Mouse (Mus musculus): ENCODE data around the gene Mast4.

Mast4 gene

DNA sequence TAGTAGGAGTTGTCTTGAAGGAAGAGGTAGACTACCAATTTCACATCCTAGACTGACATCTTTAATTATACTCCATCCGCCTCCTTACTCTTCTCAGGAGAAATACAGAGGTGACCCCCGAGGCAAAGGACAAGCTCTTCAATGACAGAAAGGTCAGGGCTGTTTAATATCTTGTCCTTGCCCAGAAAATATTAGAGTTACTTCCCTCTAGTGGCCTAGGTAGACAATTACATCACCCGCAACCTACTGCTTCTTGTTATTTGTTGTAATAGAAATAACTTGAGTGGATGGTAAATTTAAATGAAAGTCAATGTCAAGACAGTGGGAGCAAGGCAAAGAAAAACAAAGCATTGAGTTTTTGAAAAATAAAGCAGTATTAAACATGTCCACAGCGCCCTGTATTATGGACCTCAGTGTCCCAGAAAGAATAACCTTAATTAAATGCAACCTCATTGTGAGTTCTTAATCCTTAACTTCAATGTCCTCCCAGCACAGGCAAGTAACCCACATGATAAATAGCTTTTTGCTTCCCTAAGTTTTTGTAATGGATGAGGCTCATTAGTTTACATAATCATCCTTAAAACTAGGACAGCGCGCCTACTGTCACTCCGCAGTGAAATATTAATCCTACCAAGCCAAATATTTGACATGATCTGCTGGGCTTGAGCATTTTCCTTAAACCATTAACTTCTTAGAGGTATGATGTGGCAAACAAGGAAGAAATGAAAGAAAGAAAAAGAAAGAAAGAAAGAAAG, 408.3 kb downstream of the Mast4 start:
- no peak for DNase-seq (ENCODE audit: low spot score in 2 of 2)

DNA sequence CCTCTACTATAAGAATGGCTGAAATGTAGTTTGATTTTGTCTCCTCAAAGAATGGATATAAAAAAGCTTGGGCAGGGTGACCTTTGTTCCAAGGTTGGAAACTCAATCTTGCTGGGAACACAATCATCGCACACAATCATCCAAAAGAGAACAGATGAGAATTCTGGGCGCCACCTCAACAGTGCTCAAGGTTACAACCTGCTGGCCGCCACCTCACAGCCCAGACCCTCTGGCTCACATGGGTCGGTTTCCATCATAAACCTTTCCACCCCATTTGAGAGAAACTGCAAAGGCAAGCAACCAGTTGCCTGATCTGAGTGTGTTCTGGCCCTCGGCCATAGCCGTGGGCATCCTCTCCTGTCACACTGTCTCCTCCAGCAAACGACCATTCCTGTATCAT, 414.6 kb downstream of the Mast4 start:
- DNase-seq (ENCODE audit: low spot score in 2 of 2) = no peak

DNA sequence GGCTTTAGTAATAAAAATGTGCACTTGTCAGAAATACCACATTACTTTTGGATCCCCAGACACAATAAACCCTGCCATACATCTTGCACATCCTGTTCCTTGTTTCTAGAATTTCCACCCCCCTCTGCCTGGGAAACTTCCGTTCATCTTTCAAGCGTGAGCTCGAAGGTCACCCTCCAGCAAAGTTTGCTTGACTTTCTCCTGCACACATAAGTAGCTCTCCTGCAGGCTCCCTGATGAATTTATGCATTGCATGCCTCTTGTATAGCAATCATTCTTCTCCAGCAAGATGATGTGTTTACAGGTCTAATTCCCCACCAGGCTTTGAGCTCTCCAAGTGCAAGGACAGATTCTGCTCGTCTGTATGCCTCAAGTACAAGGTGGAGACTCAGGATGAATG, 415.7 kb downstream of the Mast4 start:
- DNase-seq (ENCODE audit: low spot score in 2 of 2) = no peak

DNA sequence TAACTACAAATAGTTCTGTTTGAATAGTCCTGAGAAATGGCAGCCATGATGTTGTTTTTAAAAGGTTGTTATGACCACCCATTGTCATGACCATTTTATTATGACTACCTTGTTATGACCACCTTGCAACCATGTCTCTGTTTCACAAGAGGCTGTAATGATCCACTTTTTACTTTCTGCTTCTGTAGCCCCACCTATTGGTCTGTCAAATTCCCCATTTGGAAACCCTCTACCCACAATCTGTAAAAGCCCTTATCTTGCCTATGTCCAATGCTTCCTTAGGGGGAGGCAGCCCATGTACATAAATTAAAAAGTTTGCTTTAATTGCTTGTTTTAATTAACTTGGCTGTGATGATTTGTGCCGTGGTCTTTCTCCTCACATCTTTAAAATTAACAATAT, 419.0 kb downstream of the Mast4 start:
- no peak for DNase-seq (ENCODE audit: low spot score in 2 of 2)

DNA sequence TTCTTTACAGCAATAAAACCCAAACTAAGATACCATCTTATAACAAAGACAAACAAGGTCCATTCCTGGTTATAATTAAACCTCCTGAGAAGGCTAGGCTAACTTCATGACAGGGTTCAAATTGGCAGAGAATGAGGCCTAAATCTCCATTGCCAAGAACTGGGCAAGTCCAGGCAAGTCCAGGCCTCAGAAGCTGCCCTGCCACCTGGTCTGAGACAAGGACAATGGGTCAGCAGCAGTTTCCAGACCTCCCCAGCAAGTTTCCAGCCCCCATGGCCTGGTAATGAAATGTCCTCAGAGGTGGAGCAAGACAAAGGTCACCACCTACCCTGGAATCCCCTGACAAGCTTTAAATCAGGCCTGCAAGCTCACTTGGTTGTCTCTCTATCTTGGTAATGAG, 419.5 kb downstream of the Mast4 start:
- DNase-seq (ENCODE audit: low spot score in 2 of 2) = no peak

DNA sequence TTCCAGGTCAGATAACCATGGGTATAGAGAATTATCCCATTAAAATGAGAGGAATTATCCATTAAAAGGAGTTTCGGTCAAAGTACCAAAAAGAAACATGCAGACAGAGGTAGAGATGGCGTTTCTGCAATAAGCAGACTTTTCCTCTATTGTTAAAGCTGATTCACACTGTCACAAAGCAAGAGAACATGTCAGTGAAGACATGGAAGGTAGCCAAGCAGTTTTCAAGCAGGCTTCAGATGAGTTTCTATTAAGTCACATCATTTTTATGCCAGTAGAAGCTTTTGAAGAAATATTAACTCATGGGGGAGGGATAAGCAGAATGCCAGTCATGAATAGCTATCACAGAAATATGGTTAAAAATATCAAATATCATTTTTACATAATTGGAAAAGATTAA, 420.4 kb downstream of the Mast4 start:
- no peak for DNase-seq (ENCODE audit: low spot score in 2 of 2)

DNA sequence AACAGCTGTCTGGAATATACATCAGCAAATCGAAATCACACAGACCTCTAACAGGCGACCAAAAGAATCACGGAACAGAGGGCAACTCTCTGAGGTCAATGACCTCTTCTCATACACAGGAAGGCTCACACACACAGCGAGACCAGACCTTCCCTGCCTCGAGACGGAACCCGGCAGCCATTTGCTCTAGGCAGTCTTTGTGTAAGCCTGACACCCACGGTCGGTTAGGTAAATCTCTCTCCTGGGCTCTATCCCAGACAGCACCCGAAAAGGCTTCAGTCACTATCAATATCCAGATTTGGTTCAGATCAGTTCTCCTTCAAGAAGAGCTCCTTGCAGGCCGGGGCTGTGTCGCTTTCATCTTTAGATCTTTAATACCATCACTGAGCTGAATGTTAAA, 421.4 kb downstream of the Mast4 start:
- DNase-seq (ENCODE audit: low spot score in 2 of 2) = no peak

DNA sequence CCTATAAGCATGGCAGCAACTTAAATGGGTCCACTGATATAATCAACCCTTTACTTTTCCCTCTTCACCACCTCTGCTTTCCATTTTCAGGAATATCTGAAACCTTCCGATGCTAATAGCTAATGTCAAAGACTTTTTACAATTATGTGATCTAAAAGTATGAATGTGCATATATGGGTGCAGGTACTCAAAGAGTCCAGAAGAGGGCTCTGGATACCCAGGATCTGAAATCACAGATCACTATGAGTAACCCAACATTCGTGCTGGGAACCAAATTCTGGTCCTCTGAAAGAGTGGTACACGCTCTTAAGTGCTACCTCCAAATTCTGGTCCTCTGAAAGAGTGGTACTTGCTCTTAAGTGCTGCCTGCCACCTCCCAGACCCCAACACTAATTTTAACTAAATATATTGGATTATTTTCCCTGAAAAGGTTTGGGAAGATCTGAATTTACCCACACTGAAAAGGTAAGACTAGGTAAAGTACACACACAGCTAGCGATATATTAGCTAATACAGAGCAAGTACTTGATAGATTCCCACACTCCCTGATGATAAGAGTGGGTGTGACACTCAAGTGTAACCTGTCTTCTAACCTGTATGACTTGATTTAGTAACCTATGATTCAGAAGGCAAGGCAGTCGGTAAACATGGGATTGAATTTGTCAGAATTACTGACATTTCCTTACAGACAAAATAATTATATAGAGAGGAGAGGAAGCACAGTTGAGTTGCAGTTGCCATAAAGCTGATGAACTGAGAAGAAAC, 424.5 kb downstream of the Mast4 start:
- no peak for DNase-seq (ENCODE audit: low spot score in 2 of 2)

DNA sequence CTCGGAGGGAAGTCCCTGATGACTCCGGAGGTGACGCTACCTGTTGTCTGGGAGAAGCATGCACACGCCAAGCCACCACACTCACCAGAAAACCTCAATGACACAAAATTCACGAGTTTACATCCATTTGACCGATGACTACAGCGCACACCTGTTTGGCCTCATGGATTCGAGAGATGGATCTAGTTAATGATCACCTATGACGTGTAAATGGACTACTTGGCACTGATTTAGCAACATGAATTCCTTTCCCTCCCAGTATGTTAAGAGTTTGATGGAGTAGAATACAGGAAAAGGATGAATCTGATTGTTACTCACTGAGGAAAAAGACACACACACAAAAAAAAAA, 427.7 kb downstream of the Mast4 start:
- no peak for DNase-seq (ENCODE audit: low spot score in 2 of 2)

DNA sequence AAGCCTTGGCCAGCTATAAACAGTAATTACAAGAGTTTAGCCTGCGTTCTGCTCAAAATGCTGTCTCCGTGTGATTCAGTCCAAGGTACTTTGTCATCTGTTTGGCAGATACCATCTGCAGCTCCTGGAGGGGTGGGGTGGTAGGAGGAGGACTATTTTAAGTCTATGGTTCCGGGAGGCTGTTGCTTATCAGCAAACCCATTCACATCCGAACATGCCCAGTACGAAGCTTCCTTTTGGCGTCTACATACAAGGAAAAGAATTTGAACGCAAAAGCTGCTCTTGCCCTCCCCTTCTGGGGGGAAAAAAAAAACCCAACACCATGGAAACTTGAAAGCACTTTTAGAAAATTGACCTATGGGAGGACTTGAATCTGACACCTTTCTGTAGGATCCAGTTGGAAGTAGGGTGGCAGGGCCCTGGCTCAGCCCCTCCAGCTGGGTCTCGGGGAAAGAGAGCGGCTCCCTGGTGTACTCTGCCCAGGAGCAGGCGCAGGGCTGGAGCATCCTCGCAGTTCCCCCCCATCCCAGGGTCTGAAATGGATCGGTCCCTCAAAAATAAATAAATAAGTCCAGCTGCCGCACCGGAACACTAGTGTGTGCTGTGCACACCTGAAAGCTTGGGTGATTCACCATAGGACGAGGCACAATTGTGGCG, 428.2 kb downstream of the Mast4 start:
- peak; percentile 64 to 71 for DNase-seq (ENCODE audit: low spot score in 2 of 2)

DNA sequence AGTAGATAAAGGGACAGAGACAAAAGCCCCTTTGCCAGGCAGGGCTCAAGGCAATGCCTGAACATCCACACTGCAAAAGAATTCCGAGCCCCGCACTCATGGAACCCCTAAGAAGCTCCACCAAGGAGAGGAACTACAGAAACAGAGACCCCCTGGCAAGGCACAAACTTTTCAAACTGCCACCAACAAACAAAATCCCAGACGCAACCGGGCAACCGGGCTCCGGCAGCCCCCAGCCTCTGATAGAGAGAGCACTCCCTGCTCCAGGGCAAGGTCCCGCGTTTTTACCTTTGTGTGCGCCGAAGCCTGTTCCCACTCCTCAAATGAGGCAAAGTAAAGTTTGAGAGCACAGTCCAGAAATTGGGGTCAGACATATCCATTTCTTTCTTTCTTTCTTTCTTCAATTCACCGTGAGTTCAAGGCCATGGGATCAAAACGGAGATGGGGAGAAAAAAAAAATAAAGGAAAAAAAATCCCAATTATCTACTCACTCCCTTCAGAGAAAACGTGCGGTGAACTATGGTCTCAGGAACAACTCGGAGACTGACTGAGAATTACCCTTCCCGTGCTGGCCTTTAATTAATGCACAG, 428.8 kb downstream of the Mast4 start:
- no peak for DNase-seq (ENCODE audit: low spot score in 2 of 2)

DNA sequence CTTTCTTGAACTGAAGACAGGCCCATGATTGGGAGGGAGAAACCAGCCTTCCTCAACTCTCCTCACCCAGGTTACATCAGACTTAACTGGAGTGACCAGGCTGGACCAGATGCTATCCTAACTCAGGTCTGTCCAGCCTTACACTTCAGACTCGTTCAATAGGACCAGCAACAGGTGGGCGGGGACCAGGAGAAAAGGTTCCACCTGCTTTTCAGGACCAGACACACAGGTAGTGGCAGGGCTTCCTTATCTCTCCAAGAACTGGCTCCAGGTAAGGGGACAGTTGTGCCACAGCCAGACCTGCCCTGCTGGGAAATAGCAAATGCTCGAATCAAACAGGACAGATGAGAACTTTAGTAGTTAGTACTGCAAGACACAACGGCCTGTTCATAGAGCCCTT, 430.6 kb downstream of the Mast4 start:
- DNase-seq (ENCODE audit: low spot score in 2 of 2) = no peak

DNA sequence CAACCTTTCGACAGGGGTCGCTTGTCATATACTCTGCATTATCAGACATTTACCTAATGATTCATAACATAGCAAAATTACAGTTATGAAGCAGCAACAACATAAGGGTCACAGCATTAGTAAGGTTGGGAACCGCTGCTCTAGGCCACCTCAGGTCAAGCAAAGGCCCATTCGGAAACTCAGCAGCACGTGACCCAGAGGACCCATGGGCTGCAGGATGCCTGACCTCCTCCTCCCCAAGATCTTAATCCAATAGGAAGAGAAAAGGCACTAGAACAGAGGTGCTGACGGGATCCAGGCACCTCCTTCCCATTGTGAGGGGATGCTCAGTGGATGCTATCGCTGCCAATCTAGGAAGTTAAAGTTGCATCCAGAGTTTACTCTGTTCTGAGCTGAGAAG, 432.2 kb downstream of the Mast4 start:
- no peak for DNase-seq (ENCODE audit: low spot score in 2 of 2)

DNA sequence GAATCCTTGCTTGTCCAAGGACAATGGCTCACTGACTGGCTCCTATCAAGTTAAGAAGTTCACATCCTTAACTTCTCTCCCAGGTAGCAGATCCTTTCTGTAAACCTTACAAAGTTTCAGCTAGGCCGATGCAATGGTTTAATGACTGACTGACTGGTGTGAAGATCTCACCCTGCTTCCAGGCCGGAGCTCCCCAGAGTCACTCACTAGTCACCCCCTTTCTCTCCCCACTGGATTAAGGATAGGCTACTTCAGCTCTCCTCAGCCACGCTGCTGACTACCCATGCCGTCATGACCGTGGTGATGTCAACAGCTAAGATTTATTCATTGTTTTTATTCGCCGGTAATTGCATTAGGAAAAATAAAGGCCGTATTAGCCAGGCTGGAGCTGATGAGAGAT, 433.8 kb downstream of the Mast4 start:
- DNase-seq (ENCODE audit: low spot score in 2 of 2) = no peak

DNA sequence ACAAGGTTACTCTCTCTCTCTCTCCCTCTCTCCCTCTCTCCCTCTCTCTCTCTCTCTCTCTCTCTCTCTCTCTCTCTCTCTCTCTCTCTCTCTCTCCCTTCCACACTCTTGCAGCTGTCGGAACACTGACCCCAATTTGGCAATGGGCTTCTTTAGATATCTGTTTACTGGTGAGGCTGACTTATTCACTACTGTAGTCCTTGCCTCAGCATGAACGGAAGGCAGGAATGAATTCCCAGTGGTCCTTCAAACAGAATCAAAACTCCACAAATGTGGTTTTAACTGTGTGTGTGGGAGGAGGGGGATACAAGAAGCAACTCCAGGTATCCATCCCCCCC, 434.2 kb downstream of the Mast4 start:
- DNase-seq (ENCODE audit: low spot score in 2 of 2) = no peak

DNA sequence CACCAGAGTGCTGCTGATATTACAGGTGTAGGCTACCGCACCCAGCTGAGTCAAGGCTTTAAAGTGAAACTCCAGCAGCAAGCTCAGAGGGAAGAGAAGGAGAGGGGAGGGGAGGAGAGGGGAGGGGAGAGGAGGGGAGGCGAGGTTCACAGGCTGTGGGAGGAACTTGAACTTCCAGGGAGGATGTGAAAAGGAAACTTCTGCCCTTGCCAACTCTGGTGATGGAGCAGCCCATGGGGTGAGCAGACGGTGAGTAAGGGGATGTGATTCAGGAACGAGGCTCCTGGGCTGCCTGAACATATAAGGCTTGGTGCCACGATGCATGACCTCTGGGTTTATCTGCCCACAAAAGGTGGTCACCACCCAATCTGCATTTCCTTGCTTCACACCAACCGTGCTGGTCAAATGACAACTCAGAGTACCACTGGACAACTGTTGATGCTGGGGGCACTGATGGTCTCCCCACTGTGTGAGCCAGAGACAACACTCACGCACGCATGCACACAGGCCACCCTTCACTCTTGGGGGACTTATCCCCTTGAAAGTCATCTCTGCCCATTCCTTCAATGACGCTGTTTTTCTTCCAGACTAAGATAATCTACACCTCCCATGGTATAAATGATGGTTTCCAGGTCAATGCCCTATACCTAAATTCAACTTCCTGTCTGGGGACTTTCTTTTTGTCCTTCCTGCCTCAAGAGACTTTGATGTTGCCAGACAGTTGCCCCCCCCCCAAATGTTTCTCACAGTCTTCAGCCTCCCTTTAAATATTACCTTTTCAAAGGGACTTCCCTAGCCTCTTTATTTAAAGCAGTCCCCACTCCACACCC, 434.8 kb downstream of the Mast4 start:
- DNase-seq (ENCODE audit: low spot score in 2 of 2) = no peak

DNA sequence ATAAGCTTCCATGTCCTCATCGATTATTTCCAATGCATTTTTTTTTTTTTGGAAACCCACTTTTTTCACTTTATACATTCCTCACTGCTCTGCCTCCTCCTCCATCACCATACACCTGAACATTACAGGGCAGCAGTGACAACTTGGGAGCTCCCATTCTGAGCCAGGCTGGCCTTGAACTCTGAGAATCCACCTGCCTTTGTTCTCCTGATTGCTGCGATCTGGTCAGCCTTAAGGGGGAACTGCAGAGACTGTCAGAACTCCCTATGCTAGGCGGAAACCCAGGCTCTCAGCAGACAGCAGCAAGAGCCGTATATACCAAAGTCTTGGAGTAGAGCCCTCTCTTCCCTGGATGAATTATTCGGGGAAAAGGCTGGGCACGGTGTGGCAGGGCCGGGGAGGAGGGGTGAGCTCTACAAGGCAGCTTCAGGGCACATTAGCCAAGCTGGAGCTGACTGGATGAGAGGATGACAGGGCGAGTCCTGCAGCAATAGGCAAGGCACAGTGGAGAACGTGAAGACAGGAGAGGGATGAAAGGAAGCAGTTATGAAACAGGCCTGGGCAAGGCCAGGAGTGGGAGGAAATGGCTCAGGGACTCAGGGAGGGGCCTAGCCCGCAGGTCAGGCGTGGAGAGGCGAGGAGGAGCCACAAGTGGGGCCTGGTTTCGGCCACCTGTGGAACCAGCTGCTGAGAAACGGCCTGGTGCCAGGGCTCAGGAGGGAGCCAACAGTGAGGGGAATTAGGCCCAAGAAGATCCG, 435.7 kb downstream of the Mast4 start:
- peak; percentile 49 to 70 for DNase-seq (ENCODE audit: low spot score in 2 of 2)

DNA sequence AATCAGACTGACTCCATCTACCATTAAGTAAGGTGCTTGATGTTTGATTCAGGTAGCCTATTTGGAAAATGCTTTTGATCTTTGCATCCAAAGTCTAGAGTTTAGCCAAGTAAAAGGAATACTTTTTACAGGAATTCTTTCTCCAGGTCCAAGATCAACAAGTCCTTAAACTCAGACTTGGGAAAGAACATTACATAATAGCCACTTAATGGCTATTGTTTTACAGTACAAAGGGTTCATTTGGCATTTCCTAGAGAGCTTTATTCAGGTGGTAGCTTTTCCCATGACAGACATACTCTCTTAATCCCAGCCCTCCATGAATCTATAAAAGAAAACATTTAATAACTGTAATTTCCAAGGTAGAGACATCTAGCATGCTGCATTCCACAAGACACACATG, 438.0 kb downstream of the Mast4 start:
- no peak for DNase-seq (ENCODE audit: low spot score in 2 of 2)

DNA sequence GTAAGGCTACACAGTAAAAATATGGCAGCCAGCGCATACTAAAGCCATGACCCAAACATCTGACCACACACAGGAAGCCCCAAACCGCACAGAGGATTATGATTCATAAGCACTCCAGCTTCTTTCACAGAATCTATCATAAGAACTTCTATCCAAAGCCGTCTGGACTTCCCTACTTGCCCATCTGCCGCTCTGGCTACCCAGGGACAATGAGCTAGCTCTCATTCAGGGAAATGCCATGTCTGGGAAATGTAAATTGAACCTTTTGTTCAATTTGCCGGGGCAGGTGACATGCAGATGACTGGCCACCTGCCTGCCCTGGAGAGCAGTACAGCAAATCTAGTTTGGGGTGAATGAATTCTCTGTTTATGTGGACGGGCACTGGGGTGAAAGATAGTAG, 438.4 kb downstream of the Mast4 start:
- DNase-seq (ENCODE audit: low spot score in 2 of 2) = no peak

DNA sequence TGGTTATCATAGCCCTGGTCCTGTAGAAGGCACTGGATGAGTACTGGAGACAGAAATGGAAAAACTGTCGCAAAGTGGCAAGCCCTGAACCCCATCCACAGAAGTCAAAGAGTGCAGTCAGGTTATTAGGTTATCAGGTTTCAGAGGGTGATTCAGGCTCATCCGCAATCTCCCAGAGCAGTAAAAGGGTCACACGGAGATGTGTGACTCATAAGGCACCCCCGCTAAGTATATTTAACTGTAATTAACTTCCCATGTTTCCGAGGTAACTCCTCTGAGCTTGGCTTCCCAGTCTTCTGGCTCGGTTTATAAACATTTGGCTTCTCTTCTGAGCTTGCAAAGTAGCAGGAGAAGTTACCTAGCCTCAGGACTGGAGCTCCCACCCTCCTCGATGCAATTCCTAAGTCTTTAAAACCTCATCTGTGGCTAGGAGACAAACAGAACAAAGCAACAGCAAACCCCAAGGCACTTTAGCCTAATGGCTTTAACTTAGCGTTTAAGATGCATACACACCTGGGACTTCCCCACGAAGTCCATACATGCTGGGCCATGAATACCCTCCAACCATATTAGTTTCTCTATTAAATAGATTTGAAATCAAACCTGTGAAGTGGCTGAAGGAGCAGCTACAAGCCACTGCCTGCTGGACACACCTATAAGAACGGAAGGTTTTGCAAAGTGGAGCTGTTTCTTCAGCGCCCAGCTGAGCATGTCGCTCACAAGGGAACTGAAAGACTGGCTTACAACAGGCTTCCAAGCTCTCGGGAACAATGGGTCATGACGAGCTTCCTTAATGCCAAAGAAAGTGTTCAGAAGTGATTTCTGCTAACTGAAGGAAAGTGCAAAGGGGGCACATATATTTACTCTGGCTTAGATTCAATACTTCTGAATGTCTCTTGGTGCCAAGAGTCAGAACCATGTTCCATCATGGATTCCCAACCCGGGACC, 439.7 kb downstream of the Mast4 start:
- DNase-seq (ENCODE audit: low spot score in 2 of 2) = no peak
